Mouse (Mus musculus) kidney, postnatal 10 days (tissue): ENCODE data around the gene Pdia4.
"Not testable (repeated sequence)": the region's sequence is repeated elsewhere in the genome, so short reads cannot be mapped to it uniquely, and the experiment has no call there.

Source experiments
- DNase-seq: peaks from one replicate; pipeline ENCODE4 v3.0.0; 2021; ENCODE audit warnings: mixed read lengths

Pdia4 gene

GRCm38 (mm10) chr6:47813257-47813878 is at the start of gene Pdia4:
TSS of gene Pdia4 (minus strand) at chr6:47813430.
- peak; percentile 99 for DNase-seq

GRCm38 (mm10) chr6:47857729-47858128 is 44.5 kb upstream of the Pdia4 start:
- DNase-seq = not testable (repeated sequence)

GRCm38 (mm10) chr6:47857241-47857640 is 44.0 kb upstream of the Pdia4 start:
- no peak for DNase-seq

DNA sequence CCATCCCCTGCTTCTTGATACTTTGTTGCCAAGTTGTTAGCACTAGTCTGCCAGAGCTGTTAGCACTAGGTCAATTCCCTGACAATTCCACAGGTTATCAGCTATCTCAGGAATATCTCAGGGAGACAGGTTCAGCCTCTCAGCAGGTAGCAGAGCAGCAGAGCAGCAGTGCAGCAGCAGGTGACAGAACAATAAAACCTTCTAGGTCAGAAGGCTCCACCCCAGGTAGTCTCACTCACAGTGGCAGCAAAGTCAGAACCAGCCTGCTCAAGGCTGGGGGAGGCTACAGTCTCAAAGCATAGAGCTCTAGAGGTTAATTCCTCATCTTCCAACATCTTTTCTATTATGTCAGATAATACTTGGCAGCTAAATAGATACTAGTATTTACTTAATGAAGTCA is 32.5 kb upstream of the Pdia4 start:
- no peak for DNase-seq

DNA sequence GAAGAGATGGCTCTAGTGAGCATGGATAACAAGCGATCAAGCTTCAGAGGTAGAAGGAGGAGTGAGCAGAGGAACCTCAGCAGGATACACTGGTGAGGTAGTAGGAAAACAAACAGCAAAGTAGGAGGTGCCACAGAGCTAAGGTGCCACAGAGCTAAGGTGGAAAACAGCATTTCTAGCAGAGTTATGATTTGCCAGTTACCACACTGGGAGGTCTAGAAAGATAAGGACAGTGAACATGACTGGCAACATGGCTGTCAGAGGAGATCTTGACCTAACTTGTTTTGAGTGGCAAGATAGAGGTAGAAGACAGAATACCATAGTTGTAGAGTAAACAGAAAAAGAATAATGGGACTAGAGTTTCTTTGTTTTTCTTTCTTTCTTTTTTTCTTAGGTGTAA is 29.1 kb upstream of the Pdia4 start:
- DNase-seq = no peak

GRCm38 (mm10) chr6:47841831-47842230 is 28.6 kb upstream of the Pdia4 start:
- no peak for DNase-seq

DNA sequence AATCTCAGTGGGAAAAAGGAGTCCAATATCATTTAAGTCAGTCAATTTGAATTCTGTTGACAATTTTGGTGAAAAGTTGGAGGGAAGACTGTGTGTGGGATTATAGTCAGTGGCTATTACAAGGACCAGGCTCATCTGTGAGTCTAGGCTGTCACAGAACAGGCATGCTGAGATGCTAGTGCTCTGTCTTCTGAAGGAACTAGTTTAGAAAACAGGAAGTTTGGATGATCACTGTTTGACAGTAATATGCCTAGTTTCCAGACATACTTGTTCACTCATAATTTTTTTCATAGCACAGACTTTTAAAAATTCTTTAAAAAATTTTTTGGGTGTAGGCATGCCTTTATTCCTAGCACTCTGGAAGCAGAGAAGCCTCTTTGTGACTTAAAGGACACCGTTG is 27.8 kb upstream of the Pdia4 start:
- no peak for DNase-seq

DNA sequence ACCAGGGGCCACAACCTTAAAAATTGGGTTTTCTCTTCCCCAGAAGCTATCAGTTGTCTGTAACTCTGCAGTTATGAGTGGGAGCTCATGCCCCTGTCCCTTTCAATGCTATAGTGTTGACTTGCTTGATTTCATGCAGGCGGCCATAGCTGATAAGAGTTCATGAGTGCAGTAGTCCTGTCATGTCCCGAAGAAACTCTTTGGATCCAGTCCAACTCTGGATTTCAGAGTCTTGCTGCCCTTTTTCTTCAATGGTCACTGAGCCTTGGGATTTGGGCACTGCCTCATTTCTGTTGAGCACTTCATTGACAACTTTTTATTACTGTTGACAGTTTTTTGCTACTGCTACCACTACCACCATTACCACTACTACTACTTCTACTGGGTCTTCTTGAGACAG is 24.4 kb upstream of the Pdia4 start:
- DNase-seq = no peak

- DNase-seq = peak; percentile 70
Measured at GRCm38 (mm10) chr6:47835984-47836521, 22.8 kb upstream of the Pdia4 start.

GRCm38 (mm10) chr6:47835482-47835983 is 22.3 kb upstream of the Pdia4 start, which contains the start of gene Zfp398:
TSS of gene Zfp398 (plus strand) at chr6:47835661.
- DNase-seq = peak; percentile 97

DNA sequence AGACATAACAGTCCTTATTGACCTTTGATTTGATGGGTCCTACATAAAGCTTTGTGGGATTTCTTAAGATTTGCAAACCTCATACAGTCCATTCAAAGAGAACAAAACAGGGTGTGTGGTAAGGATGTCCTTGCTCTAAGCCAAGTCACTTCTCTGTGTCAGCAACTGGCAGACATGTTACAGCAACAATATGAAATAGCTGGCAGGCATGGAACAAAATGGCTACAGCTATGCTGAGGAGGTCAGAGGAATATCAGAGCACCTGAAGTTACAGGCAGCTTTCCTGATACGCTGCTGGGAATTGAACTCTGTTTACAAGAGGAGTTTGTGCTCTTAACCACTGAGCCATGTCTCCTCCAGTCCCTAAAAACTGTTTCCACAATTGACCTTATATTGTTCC is 19.0 kb upstream of the Pdia4 start:
- no peak for DNase-seq

DNA sequence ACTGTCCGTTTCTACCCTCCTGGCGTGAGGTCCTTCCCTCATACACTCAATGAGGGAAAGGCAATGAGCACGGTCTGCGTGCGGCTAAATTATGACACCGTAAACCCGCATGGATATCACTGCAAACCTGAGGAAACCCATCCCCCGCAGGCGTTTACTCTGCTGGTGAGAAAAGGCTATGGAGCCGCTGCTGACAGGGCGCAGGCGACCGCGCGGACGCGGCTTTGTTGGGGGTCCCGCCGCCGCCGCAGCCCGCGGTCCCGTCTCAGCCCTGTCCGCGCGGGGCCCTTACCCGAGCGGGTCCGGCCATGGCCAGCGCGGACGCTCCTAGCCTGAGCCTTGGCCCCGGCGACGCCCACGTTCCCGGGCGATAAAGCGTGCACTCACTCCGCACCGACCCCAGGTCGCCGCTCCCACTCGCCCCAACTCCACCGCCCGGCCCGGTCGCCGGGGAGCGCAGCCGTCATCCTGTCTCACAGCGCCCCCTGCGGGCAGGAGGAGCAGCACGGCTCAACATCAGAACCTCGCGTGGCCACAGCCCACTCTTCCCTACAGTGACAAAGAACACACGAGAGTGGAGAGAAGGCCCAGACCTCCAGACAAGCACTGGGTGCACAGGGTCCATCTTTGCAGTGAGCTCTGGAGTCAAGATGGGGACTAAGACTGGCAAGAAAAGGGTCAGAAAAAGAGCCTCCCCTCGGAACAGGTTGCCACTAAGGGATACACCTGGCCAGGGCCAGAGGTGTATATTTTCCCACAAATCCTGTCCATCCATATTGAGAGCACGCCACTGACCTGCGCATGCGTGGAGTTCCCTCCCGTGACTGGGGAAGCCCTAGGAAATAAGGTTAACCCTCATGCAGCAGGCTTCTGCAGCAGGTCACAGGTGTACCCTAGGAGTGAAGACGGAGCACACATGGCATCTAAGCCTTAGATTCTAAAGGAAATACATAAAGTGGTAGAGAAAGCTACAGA is 17.2 kb upstream of the Pdia4 start, which contains the start of gene Zfp786:
Gene Zfp786 (minus strand): TSS at position 764 of the 975 bp plus-strand sequence.
- DNase-seq = peak; percentile 96

DNA sequence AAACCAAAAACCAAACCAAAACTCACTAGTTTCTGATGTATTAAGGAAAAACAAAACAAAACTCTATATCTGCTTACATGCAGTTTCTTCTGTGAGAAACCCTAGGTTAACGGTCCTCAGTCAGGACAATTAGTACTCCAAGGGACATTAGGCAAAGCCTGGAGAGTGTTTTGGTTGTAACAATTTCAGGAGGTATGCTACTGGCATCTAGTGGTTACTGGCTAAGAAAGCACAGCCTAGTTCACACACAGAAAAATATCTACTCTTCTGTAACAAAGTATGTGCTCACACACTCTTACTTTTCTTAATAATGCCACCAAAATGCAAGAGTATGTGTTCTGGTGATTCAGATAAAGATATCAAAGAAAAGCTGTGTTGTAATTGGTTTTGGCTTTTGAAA is 15.7 kb upstream of the Pdia4 start:
- DNase-seq = no peak

DNA sequence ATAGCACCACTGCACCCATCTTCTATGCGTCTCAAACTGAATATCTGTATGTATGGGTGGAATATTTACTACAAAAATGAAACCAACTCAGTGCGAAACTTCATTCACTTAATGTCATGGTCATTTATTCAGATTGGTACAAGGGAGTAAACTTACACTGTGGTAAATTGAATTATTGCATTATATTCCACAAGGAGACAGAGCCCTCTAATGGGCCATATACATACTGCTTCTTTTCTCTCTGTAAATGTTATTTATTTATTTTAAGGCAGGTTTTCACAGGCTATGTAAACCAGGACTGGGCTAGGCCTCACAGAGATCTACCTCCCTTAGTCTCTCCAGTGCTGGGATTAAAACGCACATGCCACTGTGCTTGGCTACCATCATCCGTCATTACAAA is 14.2 kb upstream of the Pdia4 start:
- DNase-seq = no peak

GRCm38 (mm10) chr6:47824241-47824640 is 11.0 kb upstream of the Pdia4 start:
- DNase-seq = no peak

DNA sequence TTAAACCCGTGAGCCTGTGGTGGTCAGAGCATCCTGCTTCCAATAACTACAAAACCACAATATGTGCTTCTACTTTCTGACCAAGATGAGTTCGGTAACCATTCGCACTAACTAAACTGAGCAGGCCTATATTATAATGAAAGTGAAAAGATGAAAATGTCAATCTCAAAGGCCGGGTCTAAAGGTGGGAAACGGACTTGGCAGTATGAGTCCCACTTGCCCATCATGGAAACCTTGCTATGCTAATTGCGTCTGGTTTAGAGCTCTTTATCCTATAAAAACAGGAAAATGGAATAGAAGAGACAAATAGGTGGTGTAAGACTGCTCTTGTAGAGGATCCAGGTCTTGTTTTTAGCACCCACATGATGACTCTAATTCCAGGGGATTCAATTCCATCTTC is 8.5 kb upstream of the Pdia4 start:
- no peak for DNase-seq

- no peak for DNase-seq
Measured at GRCm38 (mm10) chr6:47821236-47821635, 8.0 kb upstream of the Pdia4 start.

DNA sequence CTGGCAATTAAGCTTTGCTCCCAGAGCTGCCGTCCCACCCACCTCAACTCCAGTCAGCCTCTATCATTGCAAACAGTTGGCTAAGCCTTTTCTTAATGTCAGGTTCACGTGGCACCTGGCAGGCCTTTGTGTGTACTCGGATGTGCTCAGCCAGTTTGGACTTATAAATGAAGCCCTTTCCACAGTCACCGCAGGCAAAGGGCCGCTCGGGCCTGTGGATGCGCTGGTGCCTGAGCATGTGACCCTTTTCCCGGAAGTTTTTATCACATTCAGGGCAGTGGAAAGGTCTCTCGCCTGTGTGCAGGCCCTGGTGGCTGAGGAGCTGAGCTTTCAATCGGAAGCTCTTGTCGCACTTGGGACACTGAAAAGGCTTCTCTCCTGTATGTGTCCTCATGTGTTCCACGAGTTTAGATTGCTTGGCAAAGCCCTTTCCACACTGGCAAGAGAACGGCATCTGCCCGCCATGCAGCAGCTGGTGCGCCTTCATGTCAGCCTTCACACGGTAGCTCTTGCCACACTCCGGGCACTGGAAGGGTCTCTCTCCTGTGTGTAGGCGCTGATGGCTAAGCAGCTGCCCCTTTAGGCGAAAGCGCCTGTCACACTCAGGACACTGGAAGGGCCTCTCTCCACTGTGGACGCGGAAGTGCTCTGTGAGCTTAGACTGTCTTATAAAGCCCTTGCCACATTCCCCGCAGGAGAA is 6.5 kb upstream of the Pdia4 start:
- no peak for DNase-seq

DNA sequence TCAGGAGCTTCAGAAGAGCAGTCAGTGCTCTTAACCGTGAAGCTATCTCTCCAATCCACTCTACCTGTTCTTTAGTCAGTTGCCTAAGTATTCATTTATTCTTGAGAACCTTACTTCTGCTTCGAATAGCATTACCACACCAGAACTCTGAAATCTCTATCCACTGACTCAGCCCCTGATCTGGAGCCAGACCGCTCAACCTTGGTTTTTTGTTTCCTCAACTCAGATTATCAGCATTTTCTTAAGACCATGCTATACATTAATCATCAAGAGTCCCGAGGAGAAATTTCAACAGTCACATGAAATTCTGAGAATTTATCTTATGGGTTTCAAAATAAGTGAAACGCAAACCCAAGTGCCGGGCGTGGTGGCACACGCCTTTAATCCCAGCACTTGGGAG is 5.5 kb upstream of the Pdia4 start:
- DNase-seq = no peak

DNA sequence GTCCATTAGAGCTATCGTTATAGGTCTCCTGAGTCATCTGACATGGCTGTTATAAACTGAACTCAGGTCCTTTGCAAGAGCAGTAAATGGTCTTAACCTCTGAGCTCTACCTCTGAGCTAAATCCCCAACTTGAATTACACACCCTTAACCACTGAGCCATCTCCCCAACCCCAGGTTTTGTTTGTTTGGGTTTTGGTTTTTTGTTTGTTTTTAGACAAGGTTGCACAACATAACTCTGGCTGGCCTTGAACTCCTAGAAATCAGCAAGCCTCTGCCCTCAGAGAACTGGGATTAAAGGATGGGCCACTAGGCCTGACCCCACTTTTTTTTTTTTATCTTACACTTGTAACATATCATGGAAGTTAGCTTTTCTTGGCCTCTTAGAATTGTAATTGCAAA is 2.9 kb upstream of the Pdia4 start:
- DNase-seq = no peak

DNA sequence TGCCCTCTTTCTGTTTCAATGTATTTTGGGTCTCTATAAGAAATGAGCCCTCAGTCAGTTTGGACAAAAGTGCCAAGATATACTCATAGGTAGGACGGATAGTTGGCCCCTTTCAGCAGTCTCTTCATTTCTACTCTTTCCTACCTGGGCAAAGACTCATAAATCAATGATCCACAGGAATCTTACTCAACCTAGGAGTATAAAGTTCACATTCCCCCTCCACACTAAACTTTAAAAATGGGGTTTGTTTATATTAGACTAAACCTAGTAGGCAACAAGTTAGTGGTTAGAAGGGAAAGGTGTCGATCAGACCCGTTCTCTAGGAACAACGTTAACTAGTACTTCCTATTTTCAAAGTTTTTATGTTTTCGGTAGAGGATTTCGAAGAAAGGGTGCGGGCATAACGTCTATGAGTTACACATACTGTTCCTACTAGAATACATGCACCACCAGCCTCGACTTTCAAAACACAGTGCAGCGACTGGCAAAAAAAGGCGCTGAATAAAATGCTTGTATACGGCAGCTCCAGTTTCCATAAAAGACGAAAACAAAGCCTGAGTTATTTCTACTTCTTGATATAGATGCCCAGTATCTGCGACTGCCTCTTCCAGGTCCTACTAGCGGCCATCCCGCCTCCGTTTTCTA is 837 bp downstream of the Pdia4 start:
- DNase-seq = no peak

GRCm38 (mm10) chr6:47811324-47811723 is 1.9 kb downstream of the Pdia4 start:
- DNase-seq = no peak
